Mouse (Mus musculus) midbrain, embryonic 15.5 days (tissue): Measurements from ENCODE around the gene Phex. TPM values are rescaled to one million over a fixed set of nuclear protein-coding genes. Genes with fewer than 3 reads are reported as not detected.

Experiments
- ATAC-seq: fragments of 200-750 bp; cut with Nextera tagmentation; replicated peaks from 2 replicates; pipeline ENCODE4 v1.8.0; 2017; ENCODE audit warnings: moderate TSS enrichment
- H3K27ac ChIP-seq: fragments of 300-500 bp; sonication (generic); 2 replicates; pipeline ENCODE4 v1.5.1; 2015; ENCODE audit warnings: mild to moderate bottlenecking, inconsistent platforms
- H3K27me3 ChIP-seq: fragments of 300-500 bp; sonication (generic); replicated peaks from 2 replicates; pipeline ENCODE4 v1.6.1; 2015; ENCODE audit warnings: inconsistent platforms
- H3K36me3 ChIP-seq: fragments of 300-500 bp; sonication (generic); replicated peaks from 2 replicates; pipeline ENCODE4 v1.6.1; 2015; ENCODE audit warnings: inconsistent platforms
- H3K4me1 ChIP-seq: fragments of 300-500 bp; sonication (generic); 2 replicates; pipeline ENCODE4 v1.6.1; 2015; ENCODE audit warnings: inconsistent platforms
- H3K4me2 ChIP-seq: fragments of 300-500 bp; sonication (generic); 2 replicates; pipeline ENCODE4 v1.6.1; 2015; ENCODE audit warnings: inconsistent platforms, mild to moderate bottlenecking, moderate library complexity
- H3K4me3 ChIP-seq: fragments of 300-500 bp; sonication (generic); 2 replicates; pipeline ENCODE4 v1.5.1; 2015; ENCODE audit warnings: mild to moderate bottlenecking, inconsistent platforms
- H3K9ac ChIP-seq: fragments of 300-500 bp; sonication (generic); 2 replicates; pipeline ENCODE4 v1.6.1; 2015; ENCODE audit warnings: mild to moderate bottlenecking, inconsistent platforms
- H3K9me3 ChIP-seq: fragments of 300-500 bp; sonication (generic); 2 replicates; pipeline ENCODE4 v1.6.1; 2016; ENCODE audit warnings: inconsistent platforms
- WGBS: fragments of 180-500 bp; shearing (Covaris S2); methylation state at CpG from one replicate; pipeline ENCODE4 v1.1.7; 2015; ENCODE audit warnings: mixed read lengths; 5-methylcytosine and 5-hydroxymethylcytosine counted together
- polyA plus RNA-seq: library from polyadenylated mRNA; unstranded; fragments of >200 nt; fragmentation: Nextera tagmentation; extraction: Ambion mirVana; gene quantifications from 2 replicates; pipeline ENCODE4 v1.2.1, GENCODE M21; 2015

Phex gene
- polyA plus RNA-seq, 1 experiment from 2014 or later: 0.13 TPM

DNA sequence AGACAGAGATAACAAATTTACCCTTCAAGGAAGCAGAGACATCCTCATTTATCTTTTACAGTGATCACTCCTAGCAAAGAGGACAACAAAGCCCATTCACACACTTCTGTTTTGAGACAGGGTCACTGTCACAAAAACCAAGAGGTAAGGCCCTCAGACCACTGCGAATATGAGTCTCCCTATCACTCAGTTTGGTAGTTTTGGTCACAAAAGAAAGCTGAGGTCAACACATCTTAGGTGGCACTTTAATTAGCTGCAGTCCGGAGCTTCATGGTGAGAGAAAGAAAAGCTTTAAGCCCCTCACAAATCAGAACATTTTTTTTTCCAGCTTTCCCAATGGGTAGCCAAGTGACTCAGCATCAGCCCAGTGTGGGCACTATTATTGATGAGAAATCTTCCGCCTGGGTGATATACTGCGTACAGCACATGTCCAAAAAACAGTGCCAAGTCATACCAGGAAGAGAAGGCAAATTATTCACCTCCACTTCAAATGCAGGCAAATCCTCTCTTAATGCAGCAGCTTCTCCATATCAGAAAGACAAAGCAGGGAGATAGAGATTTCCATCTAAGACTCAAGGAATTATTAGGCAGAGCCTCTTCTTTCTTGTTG is 108.2 kb downstream of the Phex start:
- 33% methylated on average over 4 of the region's 4 CpGs for WGBS
- Histone ChIP-seq H3K4me2 (no peak overlapping the region), H3K9ac (no peak overlapping the region), H3K4me1 (peaks cover 5% of the 10 kb centered on the region; the same call in 1 of the 2 replicates), H3K9me3 (no peaks in the 10 kb centered on the region), H3K36me3 (no peaks in the 10 kb centered on the region), H3K27ac (peak overlapping the region; percentile 69), H3K27me3 (no peaks in the 10 kb centered on the region), H3K4me3 (no peak overlapping the region)
- peak; percentile 82 for ATAC-seq

DNA sequence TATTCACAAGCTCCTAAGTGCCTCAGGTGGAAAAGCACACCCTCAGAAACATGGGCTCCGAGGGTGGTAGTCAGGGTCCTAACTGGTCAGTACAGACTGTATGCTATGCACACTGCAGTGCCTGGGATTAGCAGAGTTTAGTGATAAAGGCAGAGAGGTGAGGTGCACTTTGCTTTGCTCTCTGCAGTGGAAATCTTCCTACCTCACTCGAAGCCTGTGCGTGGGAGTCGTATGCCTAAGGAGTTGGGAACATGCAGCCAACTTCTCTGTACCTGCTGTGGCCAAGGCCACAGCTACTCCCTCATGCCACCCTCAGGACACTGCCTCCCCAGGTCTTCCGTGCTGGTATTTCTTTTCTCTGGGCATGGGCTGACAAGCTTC is 109.3 kb downstream of the Phex start:
- H3K4me2 ChIP-seq: no peak overlapping the region

DNA sequence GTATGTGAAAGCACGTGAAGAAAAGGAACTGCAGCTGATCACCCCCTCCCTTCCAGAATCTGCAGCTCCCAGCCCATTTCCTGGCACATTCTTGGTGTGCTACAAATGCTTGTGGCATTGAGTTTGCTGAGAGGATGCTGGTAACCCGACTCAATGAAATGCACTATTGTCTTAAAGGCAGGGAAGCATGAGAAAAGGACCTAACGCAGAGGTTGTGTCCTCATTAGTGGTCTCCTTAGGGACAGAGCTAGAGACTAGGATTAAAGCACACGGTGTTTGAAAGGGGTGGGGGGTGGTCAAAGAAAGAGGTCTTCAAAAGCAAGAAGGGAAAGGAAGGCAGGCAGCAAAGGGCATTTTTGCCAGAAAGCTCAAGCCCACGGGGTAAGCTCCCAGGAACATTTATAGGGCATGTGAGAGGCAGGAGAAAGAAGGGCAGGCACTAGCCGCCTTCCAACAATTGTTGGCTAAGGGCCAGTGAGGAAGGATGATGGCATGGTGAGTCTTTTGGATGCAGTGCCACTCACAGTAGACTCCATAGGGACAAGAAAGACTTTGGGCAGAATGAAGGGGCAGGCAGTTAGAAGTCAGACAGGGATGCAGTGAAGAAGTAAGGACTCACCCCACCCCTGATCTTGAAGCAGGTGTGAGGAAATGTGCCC is 109.8 kb downstream of the Phex start:
- Histone ChIP-seq H3K9me3 (no peaks in the 10 kb centered on the region), H3K4me3 (no peak overlapping the region), H3K4me1 (peaks cover 5% of the 10 kb centered on the region; the same call in 1 of the 2 replicates), H3K27ac (no peak overlapping the region), H3K4me2 (no peak overlapping the region), H3K9ac (no peak overlapping the region), H3K36me3 (no peaks in the 10 kb centered on the region), H3K27me3 (no peaks in the 10 kb centered on the region)
- WGBS: 25% methylated on average over 6 of the region's 6 CpGs
- 0 out of 2 replicates have a peak, but pooled peaks have one; percentile 13 for ATAC-seq

More for the DNA sequence above, 109.3 kb downstream of the Phex start:
- no peaks in the 10 kb centered on the region for H3K9me3 ChIP-seq
- no peaks in the 10 kb centered on the region for H3K27me3 ChIP-seq
- ATAC-seq: peak; percentile 57
- no peaks in the 10 kb centered on the region for H3K36me3 ChIP-seq
- H3K4me3 ChIP-seq: no peak overlapping the region
- no peak overlapping the region for H3K27ac ChIP-seq
- 72% methylated on average over 5 of the region's 5 CpGs for WGBS
- peaks cover 5% of the 10 kb centered on the region; the same call in 1 of the 2 replicates for H3K4me1 ChIP-seq
- H3K9ac ChIP-seq: no peak overlapping the region

DNA sequence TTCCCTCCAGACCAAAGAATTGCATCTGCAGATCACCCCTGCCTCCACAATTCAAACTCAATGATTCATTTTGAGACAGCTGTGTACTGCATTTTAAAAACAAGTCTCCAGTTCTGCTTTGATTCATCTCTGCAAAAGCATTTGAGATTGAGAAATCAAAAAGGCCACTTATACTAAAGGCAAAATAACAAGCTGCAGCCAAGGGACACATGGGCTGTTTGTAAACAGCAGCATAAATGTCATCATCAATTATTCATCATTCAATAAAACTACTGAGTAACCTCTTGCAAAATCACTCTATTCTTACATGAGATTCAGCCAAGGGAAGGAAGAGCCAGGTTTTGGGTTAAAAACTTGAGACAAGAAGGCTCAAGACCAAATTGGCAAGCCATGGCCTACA is 122.7 kb downstream of the Phex start:
- H3K4me3 ChIP-seq: no peak overlapping the region
- no peak overlapping the region for H3K9ac ChIP-seq
- no peak for ATAC-seq
- no peaks in the 10 kb centered on the region for H3K36me3 ChIP-seq
- H3K27ac ChIP-seq: no peak overlapping the region
- H3K4me1 ChIP-seq: no peaks in the 10 kb centered on the region
- no peaks in the 10 kb centered on the region for H3K9me3 ChIP-seq
- H3K27me3 ChIP-seq: no peaks in the 10 kb centered on the region
- no peak overlapping the region for H3K4me2 ChIP-seq

DNA sequence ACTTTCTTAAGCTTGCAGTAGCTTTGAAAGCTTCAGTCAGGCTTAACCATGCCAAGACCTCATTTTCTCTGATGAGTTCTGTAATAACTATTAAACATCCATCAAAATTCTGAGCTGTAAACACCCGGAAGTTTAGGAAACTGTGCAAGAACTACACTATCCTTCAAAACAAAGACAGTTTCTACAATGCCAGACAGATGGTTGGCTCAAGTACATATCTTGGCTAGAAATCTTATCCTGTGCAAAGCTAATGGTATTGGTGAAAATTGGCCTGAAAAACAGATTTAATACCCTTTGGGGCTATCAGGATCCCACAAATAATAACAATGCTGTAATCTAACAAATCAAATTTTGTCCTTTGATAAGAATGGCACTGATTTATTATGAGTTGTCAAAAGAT is 138.5 kb downstream of the Phex start:
- no peak overlapping the region for H3K4me3 ChIP-seq
- no peaks in the 10 kb centered on the region for H3K27me3 ChIP-seq
- no peak overlapping the region for H3K27ac ChIP-seq
- no peaks in the 10 kb centered on the region for H3K9me3 ChIP-seq
- ATAC-seq: no peak
- WGBS: 76% methylated on average over 1 of the region's 1 CpGs
- H3K9ac ChIP-seq: no peak overlapping the region
- no peaks in the 10 kb centered on the region for H3K4me1 ChIP-seq
- H3K36me3 ChIP-seq: no peaks in the 10 kb centered on the region
- no peak overlapping the region for H3K4me2 ChIP-seq

DNA sequence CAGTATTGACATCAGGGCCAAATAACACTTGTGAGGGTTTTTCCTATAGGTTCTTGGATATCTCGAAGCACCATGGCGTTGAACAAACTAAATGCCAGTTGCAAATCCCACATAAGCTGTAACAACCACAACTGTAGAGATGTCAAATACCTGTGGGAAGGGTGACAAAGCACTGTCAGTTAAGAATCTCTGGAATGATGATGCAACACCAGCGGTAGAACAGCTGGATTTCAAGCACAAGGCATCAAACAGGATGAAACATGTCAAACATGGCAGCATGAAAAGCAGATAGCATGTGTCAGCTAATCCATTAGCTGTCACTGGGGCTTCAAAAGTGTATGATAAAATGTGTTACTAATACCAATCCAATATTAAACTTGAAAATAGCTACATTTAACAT is 141.8 kb downstream of the Phex start:
- Histone ChIP-seq H3K4me2 (no peak overlapping the region), H3K9ac (no peak overlapping the region), H3K27me3 (no peaks in the 10 kb centered on the region), H3K36me3 (no peaks in the 10 kb centered on the region), H3K4me1 (no peaks in the 10 kb centered on the region), H3K4me3 (no peak overlapping the region), H3K27ac (no peak overlapping the region), H3K9me3 (no peaks in the 10 kb centered on the region)
- WGBS: 84% methylated on average over 3 of the region's 3 CpGs
- ATAC-seq: no peak

DNA sequence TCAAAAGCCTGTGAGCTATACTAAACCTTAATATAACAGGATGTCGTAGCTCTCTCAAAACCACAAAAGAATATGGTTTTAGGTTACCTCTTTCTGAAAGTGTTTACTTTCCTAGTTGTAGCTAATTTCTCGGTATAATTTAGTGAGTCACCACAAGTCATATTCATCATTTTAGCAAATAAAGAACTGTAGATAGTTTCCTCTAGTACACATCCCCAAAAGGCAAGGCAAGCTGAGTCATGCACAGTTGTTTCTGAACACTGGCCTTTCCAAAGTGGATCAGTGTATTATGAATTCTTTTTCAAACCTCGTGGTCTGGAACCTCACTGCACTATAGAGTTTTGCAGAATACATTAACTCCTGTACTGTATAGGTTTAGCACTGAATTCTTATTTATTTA is 143.5 kb downstream of the Phex start:
- H3K4me3 ChIP-seq: no peak overlapping the region
- ATAC-seq: no peak
- H3K27me3 ChIP-seq: no peaks in the 10 kb centered on the region
- H3K9me3 ChIP-seq: no peaks in the 10 kb centered on the region
- H3K36me3 ChIP-seq: no peaks in the 10 kb centered on the region
- H3K9ac ChIP-seq: no peak overlapping the region
- no peaks in the 10 kb centered on the region for H3K4me1 ChIP-seq
- no peak overlapping the region for H3K27ac ChIP-seq
- no peak overlapping the region for H3K4me2 ChIP-seq
- WGBS: 72% methylated on average over 3 of the region's 3 CpGs

DNA sequence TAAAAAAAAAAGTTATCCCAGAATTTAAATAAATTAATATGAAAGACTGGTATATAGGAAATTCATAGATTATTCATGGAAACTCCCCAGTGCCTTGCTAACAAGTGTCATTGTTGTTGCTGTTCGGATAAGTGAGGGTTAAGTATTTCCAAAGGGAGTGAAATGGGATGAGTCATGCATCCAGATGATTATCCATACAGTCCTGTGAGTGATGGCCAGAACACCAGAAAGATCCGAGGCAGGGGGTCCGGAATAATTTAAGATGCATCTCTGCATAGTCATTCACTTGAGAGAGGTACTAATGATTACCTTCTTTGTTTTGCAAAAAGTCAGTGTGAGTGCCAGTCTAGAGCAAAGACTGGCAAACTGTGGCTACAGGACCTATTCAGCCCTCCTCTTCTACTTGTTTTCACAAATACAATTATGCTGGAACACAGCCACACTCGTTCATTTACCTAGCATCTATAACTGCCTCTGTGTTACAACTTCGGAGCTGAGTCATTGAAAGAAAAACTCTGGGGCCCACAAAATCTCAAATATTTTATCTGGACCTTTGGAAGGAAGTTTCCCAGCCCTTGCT is 145.3 kb downstream of the Phex start:
- no peaks in the 10 kb centered on the region for H3K9me3 ChIP-seq
- H3K4me1 ChIP-seq: no peaks in the 10 kb centered on the region
- H3K4me3 ChIP-seq: no peak overlapping the region
- no peak for ATAC-seq
- 48% methylated on average over 5 of the region's 5 CpGs for WGBS
- no peak overlapping the region for H3K9ac ChIP-seq
- no peaks in the 10 kb centered on the region for H3K36me3 ChIP-seq
- no peaks in the 10 kb centered on the region for H3K27me3 ChIP-seq
- no peak overlapping the region for H3K27ac ChIP-seq
- no peak overlapping the region for H3K4me2 ChIP-seq

DNA sequence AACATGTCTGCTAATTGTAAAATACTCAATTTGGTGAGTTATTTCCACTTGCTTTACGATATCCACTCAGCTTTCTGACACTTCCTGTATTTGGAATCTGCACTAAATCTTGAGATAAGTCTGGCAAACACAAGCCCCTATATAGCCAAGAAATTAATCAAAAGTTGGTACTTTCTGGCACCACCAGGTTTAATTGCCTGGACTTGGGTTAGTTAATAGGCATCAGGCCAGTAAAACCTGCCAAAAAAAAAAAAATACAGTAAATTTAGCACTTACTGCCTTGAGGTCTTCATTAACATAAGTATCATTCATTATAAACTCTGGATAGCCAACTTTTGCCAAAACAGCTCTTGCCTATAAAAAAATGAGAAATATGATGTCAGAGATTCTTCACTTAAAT is 147.0 kb downstream of the Phex start:
- H3K27me3 ChIP-seq: no peaks in the 10 kb centered on the region
- H3K36me3 ChIP-seq: no peaks in the 10 kb centered on the region
- no peak overlapping the region for H3K4me2 ChIP-seq
- WGBS: 86% methylated on average over 1 of the region's 1 CpGs
- H3K9ac ChIP-seq: no peak overlapping the region
- ATAC-seq: no peak
- no peaks in the 10 kb centered on the region for H3K4me1 ChIP-seq
- H3K27ac ChIP-seq: no peak overlapping the region
- H3K4me3 ChIP-seq: no peak overlapping the region
- no peaks in the 10 kb centered on the region for H3K9me3 ChIP-seq

DNA sequence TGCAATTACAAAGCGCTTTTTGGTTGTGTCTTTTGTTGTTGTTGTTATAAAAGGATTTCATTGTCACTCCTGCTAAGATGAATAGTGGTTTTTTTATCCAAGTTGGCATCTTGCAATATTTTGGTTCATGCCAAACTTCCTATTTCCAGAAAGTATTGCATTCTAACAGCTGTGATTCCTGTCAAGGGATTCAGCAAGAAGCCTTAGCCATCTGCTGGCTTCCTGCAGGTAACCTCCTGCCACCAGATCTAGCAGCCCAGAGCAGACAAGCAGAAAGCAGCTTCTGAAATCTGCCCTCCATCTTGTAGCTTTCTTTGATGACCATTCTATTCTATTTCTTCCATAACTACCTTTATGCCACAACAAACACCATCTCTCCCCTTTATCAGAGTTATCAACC is 212.4 kb downstream of the Phex start:
- 94% methylated on average over 1 of the region's 1 CpGs for WGBS

DNA sequence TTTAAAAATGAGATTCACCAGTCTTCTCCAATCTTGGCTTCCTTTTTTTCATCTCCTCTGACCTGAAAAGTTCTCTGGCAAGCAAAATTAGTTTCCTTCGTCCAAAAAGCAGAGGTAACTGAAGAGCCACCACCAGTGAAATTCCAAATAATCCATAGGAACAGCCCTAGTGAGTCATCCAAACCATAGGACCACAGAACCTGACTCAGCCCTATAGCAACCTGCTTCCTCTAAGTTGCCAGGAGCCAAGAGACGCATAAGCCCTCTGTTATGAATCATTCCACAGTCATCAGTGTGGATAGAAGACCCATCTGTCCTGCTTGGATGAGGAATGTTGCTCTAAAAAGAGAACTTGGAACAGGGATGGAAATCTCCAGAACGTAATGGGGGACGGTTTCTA is 230.9 kb downstream of the Phex start:
- no peaks in the 10 kb centered on the region for H3K9me3 ChIP-seq
- no peak overlapping the region for H3K4me3 ChIP-seq
- 76% methylated on average over 4 of the region's 4 CpGs for WGBS
- no peaks in the 10 kb centered on the region for H3K36me3 ChIP-seq
- H3K27ac ChIP-seq: no peak overlapping the region
- H3K4me1 ChIP-seq: no peaks in the 10 kb centered on the region
- ATAC-seq: no peak
- H3K27me3 ChIP-seq: no peaks in the 10 kb centered on the region
- no peak overlapping the region for H3K9ac ChIP-seq
- no peak overlapping the region for H3K4me2 ChIP-seq

More for the DNA sequence above, 212.4 kb downstream of the Phex start:
- Histone ChIP-seq H3K4me1 (no peaks in the 10 kb centered on the region), H3K36me3 (no peaks in the 10 kb centered on the region), H3K4me2 (no peak overlapping the region), H3K9ac (no peak overlapping the region), H3K27me3 (no peaks in the 10 kb centered on the region), H3K27ac (no peak overlapping the region), H3K9me3 (no peaks in the 10 kb centered on the region), H3K4me3 (no peak overlapping the region)
- ATAC-seq: no peak

DNA sequence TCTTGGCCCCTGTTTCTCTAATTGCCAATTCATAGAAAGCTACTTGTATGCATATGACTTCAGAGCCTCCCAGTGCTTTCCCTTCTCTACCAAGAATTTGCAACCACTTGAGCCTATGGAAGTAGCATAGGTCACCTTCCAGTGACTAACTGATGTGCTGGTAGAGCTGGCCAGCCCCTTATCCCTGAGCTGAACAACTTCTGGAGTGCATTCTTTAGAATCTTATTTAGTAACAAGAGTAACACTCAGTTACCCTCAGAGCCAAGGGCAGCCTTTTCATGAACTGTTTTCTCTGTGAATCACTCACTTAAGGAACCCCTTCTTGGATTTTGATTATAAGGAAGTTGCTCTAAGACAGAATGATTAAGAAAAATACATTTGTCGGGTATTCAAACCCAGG is 234.3 kb downstream of the Phex start:
- Histone ChIP-seq H3K27me3 (no peaks in the 10 kb centered on the region), H3K4me2 (no peak overlapping the region), H3K36me3 (no peaks in the 10 kb centered on the region), H3K4me1 (no peaks in the 10 kb centered on the region), H3K9me3 (no peaks in the 10 kb centered on the region), H3K9ac (no peak overlapping the region), H3K27ac (no peak overlapping the region), H3K4me3 (no peak overlapping the region)
- no peak for ATAC-seq
- 97% methylated on average over 1 of the region's 1 CpGs for WGBS

DNA sequence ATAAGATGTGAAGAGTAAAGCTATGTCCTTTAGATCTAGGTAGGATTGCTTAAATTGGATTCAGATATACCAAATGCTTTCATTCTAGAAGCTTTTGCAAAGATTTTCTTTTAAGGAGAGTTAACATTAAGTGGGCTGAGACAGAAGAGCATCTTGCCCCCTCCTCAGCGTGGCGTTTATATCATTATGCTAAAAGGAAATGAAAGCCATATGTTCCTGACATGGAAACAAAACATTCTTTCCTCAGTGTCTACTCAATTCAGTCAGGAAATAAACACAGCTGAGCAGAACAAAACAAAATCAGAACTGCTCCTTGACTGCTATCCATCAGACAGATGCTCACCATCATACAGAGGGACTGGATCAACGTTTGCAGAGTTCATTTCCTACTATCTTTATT is 251.0 kb downstream of the Phex start:
- Histone ChIP-seq H3K9ac (no peak overlapping the region), H3K4me2 (no peak overlapping the region), H3K4me3 (no peak overlapping the region), H3K27ac (no peak overlapping the region), H3K9me3 (no peaks in the 10 kb centered on the region), H3K36me3 (no peaks in the 10 kb centered on the region), H3K27me3 (no peaks in the 10 kb centered on the region), H3K4me1 (no peaks in the 10 kb centered on the region)
- ATAC-seq: no peak
- WGBS: 69% methylated on average over 3 of the region's 3 CpGs
